8 mouse cellular contexts compared by ENCODE assay signal in the genomic region with DNA sequence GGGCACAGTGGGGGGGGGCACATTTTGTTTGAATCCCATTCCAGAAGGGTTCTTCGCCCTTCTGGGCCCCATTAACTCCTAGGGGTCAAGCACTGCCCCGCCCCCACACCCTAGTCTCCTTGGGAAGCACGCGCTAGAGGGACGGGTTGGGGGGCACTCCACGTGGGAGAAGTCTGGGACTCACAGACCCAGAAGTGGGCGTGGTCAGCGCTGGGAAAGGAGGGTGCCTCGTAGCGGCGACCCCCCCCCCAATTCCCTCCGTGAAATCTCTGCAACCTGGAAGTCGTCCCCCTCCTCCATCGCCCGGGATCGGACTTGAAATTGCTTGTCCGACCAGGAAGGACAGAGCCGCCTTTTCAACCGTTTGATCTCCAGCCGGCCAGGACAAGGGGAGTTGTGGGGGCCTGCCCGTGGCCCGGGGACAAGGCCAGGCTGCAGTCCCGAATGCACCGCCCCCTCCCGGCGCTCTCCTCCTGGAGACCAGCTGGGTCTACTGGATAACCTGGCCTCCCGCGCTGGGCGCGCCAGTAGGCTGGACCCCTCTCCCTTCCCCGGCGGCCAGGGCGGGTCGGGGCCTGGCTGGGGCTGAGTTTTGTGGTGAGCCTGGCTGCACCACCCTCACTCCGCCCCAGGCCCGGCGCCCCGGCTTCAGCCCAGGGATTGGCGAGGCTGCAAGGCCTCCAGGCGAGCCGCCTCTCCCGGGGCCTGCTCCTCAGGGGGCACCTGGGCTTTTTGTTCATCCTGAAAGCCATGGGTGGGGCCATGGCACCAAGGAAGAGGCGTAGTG. TPM values are rescaled to one million over a fixed set of nuclear protein-coding genes. Genes with fewer than 3 reads are reported as not detected.
DNase-seq lines count a peak whose midpoint lies in the region; ATAC-seq and TF ChIP-seq lines count a peak whose summit lies in the region.

No protein-coding gene starts in this region.

- peak overlapping the region; percentile 74 for H3K4me2 ChIP-seq in forebrain, embryonic 11.5 days (ENCODE audit: low read depth, low read length, severe bottlenecking)
- peak overlapping the region; percentile 53 for H3K4me2 ChIP-seq in liver, embryonic 12.5 days

- WGBS in forebrain, embryonic 11.5 days: under 1% methylated on average over 43 of the region's 43 CpGs
- WGBS in liver, embryonic 12.5 days (ENCODE audit: insufficient replicate concordance): 2% methylated on average over 42 of the region's 43 CpGs

- ATAC-seq in forebrain, embryonic 11.5 days (replicated peaks; ENCODE audit: low FRiP score): peak; percentile 31
- no peak for ATAC-seq in liver, embryonic 12.5 days

- H3K4me3 ChIP-seq in left cerebral cortex, adult 2 months: no peak overlapping the region; the same call in 1 of the 2 replicates
- H3K4me3 ChIP-seq in forebrain, embryonic 11.5 days (ENCODE audit: low read depth, low read length): peak overlapping the region; percentile 30
- peak overlapping the region; percentile 32 for H3K4me3 ChIP-seq in liver, embryonic 12.5 days
- H3K4me3 ChIP-seq in testis, adult 2 months (ENCODE audit: control insufficient read depth, low read depth, low read length): peak overlapping the region; percentile 32

- intact Hi-C loops in left cerebral cortex, adult 2 months (cut with DNase I): loop anchor here (2.0 to 5.0 kb wide), 4 partner anchors 116 to 1833 kb away; no protein-coding TSS in a partner anchor
- intact Hi-C loops in gastrocnemius, postnatal 36 days (cut with DNase I): no loop called here

- DNase-seq in left cerebral cortex, adult 2 months (ENCODE audit: extremely low spot score in 1 of 2, low spot score in 2 of 2): no peak
- DNase-seq in left cerebral cortex, adult 8-10 months (ENCODE audit: low spot score in 2 of 2): no peak
- peak; percentile 85 for DNase-seq in forebrain, embryonic 11.5 days (ENCODE audit: low spot score)
- no peak for DNase-seq in gastrocnemius, postnatal 36 days
- DNase-seq in frontal cortex, postnatal 36 days (ENCODE audit: low spot score in 2 of 2): no peak
- no peak for DNase-seq in spleen, adult 18-20 months

- H3K4me1 ChIP-seq in forebrain, embryonic 11.5 days (replicated peaks; ENCODE audit: control insufficient read depth, insufficient read depth, low read length): peaks cover 21% of the 10 kb centered on the region
- H3K4me1 ChIP-seq in liver, embryonic 12.5 days: peaks cover 6% of the 10 kb centered on the region
- H3K4me1 ChIP-seq in testis, adult 2 months (ENCODE audit: control insufficient read depth, insufficient read depth, low read length): peaks cover 32% of the 10 kb centered on the region

- H3K9ac ChIP-seq in forebrain, embryonic 11.5 days (ENCODE audit: low read length): peak overlapping the region; percentile 57
- no peak overlapping the region for H3K9ac ChIP-seq in liver, embryonic 12.5 days

- no peak for TF ChIP-seq CTCF in left cerebral cortex, adult 2 months (IDR thresholded peaks at IDR 0.05)
- TF ChIP-seq CTCF in testis, adult 2 months (IDR thresholded peaks at IDR 0.05; ENCODE audit: control insufficient read depth, insufficient read depth, insufficient replicate concordance, low read depth, low read length): no peak

- no peak for TF ChIP-seq POLR2A in testis, adult 2 months (IDR thresholded peaks at IDR 0.05; ENCODE audit: control insufficient read depth, low read depth, low read length)

- peaks cover 2% of the 10 kb centered on the region; the same call in 1 of the 2 replicates for H3K27me3 ChIP-seq in forebrain, embryonic 11.5 days (ENCODE audit: control insufficient read depth, insufficient read depth, low read length)
- H3K27me3 ChIP-seq in liver, embryonic 12.5 days (replicated peaks): peaks cover 92% of the 10 kb centered on the region
- H3K27me3 ChIP-seq in testis, adult 2 months (ENCODE audit: control insufficient read depth, insufficient read depth, low read length): no peaks in the 10 kb centered on the region; the same call in 1 of the 2 replicates

- no peaks in the 10 kb centered on the region for H3K36me3 ChIP-seq in forebrain, embryonic 11.5 days (ENCODE audit: control insufficient read depth, insufficient read depth, low read length)
- no peaks in the 10 kb centered on the region for H3K36me3 ChIP-seq in liver, embryonic 12.5 days
- H3K36me3 ChIP-seq in testis, adult 2 months (ENCODE audit: control insufficient read depth, insufficient read depth, low read length): no peaks in the 10 kb centered on the region

- no peaks in the 10 kb centered on the region for H3K9me3 ChIP-seq in forebrain, embryonic 11.5 days (ENCODE audit: control insufficient read depth, low read length)
- no peaks in the 10 kb centered on the region for H3K9me3 ChIP-seq in liver, embryonic 12.5 days (replicated peaks)

- H3K27ac ChIP-seq in left cerebral cortex, adult 2 months: peak overlapping the region; percentile 9; the same call in 1 of the 2 replicates
- peak overlapping the region; percentile 41; the same call in 1 of the 2 replicates for H3K27ac ChIP-seq in forebrain, embryonic 11.5 days (ENCODE audit: low read depth, low read length)
- H3K27ac ChIP-seq in liver, embryonic 12.5 days: no peak overlapping the region
- no peak overlapping the region for H3K27ac ChIP-seq in testis, adult 2 months (ENCODE audit: control insufficient read depth, insufficient read depth, low read depth, low read length)

RNA-seq across cellular contexts. Expression of a gene that starts 1.5 kb away (rescaled TPM):
- 10 to 100 TPM; 57.8 to 69.0 TPM for total RNA-seq in left cerebral cortex, adult 2 months (2021)
- 100 to 1,000 TPM in 2 of 4 experiments, 10 to 100 TPM in 2; 82.0 to 102 (median 95.3) TPM for total RNA-seq in left cerebral cortex, adult 8-10 months (2022)
- 19.4 and 24.2 TPM in 2 replicates for polyA plus RNA-seq in forebrain, embryonic 11.5 days (2014; fragmentation: Nextera tagmentation; extraction: Ambion mirVana)
- polyA plus RNA-seq in liver, embryonic 12.5 days (2016; fragmentation: Nextera tagmentation; extraction: Ambion mirVana): 0.30 and 0.31 TPM in 2 replicates
- polyA plus RNA-seq in testis, adult 2 months (2012; rRNA removed): 0.11 and 0.17 TPM in 2 replicates
- 1 to 10 TPM in 1 of 2 experiments, not detected in 1; 1.3 TPM for total RNA-seq in gastrocnemius, postnatal 36 days (2021)

Comparison
In these comparisons a context has a peak if more than half of its experiments do, and no peak if none do; other contexts are left out.
1. H3K27ac ChIP-seq: peak in left cerebral cortex, adult 2 months (single experiment) and forebrain, embryonic 11.5 days (single experiment); none in liver, embryonic 12.5 days (single experiment) and testis, adult 2 months (single experiment).
2. RNA of a gene that starts 1.5 kb away (total RNA-seq): 82.0 to 102 TPM in left cerebral cortex, adult 8-10 months and 57.8 to 69.0 TPM in left cerebral cortex, adult 2 months; 1.3 TPM in gastrocnemius, postnatal 36 days; every median in the first group is over 10 times any median in the second.